Mouse (Mus musculus): ENCODE results near the gene Gramd1c. TPM values are rescaled to one million over a fixed set of nuclear protein-coding genes. Genes with fewer than 3 reads are reported as not detected.

The Gramd1c gene
- 2.9 and 3.9 TPM in 2 replicates for polyA plus RNA-seq (2015; fragmentation: Nextera tagmentation; extraction: Ambion mirVana)

DNA sequence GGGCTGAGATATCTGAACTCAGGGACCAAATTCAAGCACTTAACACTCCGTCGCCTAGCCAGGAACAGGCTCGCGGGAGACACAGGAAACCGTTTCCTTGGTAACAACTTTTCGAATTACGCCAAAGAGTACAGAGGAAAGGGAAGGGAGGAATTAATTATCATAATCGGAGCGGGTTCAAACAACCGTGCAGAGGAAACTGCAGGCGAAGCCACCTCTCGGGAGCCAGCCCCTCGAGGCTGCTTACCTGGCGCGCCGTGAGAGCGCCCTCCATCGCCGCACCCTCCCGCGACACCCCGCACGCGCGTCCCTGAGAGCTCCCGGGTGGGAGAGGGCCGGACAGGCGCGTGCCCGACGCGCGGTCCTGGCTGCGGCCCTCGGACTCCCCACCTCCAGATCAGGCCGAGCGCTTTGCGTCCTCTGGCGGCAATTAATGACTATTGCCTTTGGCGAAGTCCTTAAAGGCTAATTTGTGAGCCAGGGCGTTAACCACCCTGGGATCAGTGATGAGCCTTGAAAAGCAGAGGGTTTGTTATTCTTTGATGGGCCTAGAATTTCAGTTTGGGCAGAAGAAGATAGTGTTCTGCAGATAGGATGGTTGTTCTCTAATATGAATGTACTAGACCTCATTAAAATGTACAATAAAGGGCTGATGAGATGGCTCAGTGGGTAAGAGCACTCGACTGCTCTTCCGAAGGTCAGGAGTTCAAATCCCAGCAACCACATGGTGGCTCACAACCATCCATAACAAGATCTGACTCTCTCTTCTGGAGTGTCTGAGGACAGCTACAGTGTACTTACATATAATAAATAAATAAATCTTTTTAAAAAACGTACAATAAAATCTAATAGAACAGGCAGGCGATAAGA, at the start of gene Gramd1c:
TSS of gene Gramd1c (minus strand) at position 321 of the 870 bp plus-strand sequence.
- Histone ChIP-seq H3K9ac (peak within 1 kb of the TSS; percentile 73), H3K27ac (peak within 1 kb of the TSS; percentile 71), H3K9me3 (no peaks in the 10 kb centered on the region), H3K4me1 (replicated peaks) (peaks cover 3% of the 10 kb centered on the region; the same call in 1 of the 2 replicates), H3K4me2 (peak within 1 kb of the TSS; percentile 69), H3K4me3 (peak within 1 kb of the TSS; percentile 56), H3K36me3 (no peaks in the 10 kb centered on the region), H3K27me3 (0 out of 2 replicates have a peak, but pooled peaks cover 3% of the 10 kb centered on the region)
- ATAC-seq (ENCODE audit: low FRiP score) = peak; percentile 89
- 7% methylated on average over 45 of the region's 45 CpGs for WGBS

DNA sequence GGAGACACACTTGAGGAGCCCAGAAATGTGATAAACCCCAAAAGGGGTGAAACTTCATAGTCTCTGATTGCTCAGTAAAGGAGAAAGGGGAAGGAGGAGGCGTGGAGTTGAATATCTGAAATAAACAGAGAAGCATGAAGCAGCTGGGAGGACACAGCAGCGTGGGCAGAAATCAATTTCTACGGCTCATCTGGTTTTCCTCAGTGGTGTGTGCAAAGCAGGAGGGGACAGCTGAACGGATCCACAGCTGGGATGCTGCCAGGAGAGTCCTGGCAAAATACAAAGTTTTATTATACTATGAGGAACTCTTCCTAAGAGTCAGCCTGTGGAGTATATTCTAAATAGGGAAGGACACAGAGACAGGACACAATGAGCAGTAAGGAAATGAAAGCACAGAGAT, 45.9 kb upstream of the Gramd1c start:
- no peaks in the 10 kb centered on the region for H3K4me1 ChIP-seq (replicated peaks)
- H3K9me3 ChIP-seq = no peaks in the 10 kb centered on the region
- no peak overlapping the region for H3K4me2 ChIP-seq
- no peak overlapping the region for H3K4me3 ChIP-seq
- 78% methylated on average over 4 of the region's 4 CpGs for WGBS
- no peaks in the 10 kb centered on the region for H3K27me3 ChIP-seq
- peaks cover 68% of the 10 kb centered on the region for H3K36me3 ChIP-seq
- no peak overlapping the region for H3K9ac ChIP-seq
- ATAC-seq (ENCODE audit: low FRiP score) = no peak
- H3K27ac ChIP-seq = no peak overlapping the region

DNA sequence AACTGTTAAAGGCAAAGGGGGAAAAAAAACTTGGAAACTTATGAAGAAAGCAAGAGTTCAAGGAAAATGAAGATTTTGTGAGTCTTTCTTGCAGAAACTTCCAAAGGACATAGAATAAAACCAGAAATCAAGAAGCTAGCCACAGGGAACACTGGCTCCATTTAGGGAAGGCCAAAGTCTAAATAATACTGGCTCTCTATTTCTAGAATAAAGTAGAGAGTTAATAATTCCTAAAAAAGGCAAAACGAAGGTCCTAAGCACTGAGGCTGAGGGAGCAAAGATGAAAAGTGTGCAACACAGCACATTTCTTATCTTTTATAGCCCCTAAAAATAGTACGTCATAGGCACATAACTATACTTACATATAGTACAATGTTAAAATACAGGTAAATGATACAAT, 42.1 kb upstream of the Gramd1c start:
- no peaks in the 10 kb centered on the region for H3K4me1 ChIP-seq (replicated peaks)
- peaks cover 83% of the 10 kb centered on the region for H3K36me3 ChIP-seq
- 92% methylated on average over 2 of the region's 2 CpGs for WGBS
- no peak overlapping the region for H3K27ac ChIP-seq
- H3K9me3 ChIP-seq = no peaks in the 10 kb centered on the region
- no peak overlapping the region for H3K4me3 ChIP-seq
- ATAC-seq (ENCODE audit: low FRiP score) = no peak
- no peak overlapping the region for H3K9ac ChIP-seq
- H3K27me3 ChIP-seq = no peaks in the 10 kb centered on the region
- H3K4me2 ChIP-seq = no peak overlapping the region

- 92% methylated on average over 18 of the region's 18 CpGs for WGBS
- H3K9ac ChIP-seq = no peak overlapping the region
- no peaks in the 10 kb centered on the region for H3K27me3 ChIP-seq
- no peak for ATAC-seq (ENCODE audit: low FRiP score)
- H3K4me1 ChIP-seq (replicated peaks) = no peaks in the 10 kb centered on the region
- H3K36me3 ChIP-seq = peaks cover 82% of the 10 kb centered on the region
- no peak overlapping the region for H3K4me2 ChIP-seq
- H3K4me3 ChIP-seq = no peak overlapping the region
- H3K9me3 ChIP-seq = no peaks in the 10 kb centered on the region
- no peak overlapping the region for H3K27ac ChIP-seq
These were observed 40.9 kb upstream of the Gramd1c start for GRCm38 (mm10) chr16:44103806-44104766.

GRCm38 (mm10) chr16:44102925-44103324, 39.8 kb upstream of the Gramd1c start:
- no peak overlapping the region for H3K27ac ChIP-seq
- no peaks in the 10 kb centered on the region for H3K9me3 ChIP-seq
- no peak overlapping the region for H3K4me3 ChIP-seq
- H3K4me2 ChIP-seq = no peak overlapping the region
- H3K27me3 ChIP-seq = no peaks in the 10 kb centered on the region
- peaks cover 82% of the 10 kb centered on the region for H3K36me3 ChIP-seq
- H3K9ac ChIP-seq = no peak overlapping the region
- ATAC-seq (ENCODE audit: low FRiP score) = no peak
- WGBS = 93% methylated on average over 2 of the region's 2 CpGs
- no peaks in the 10 kb centered on the region for H3K4me1 ChIP-seq (replicated peaks)

- Histone ChIP-seq H3K9ac (no peak overlapping the region), H3K4me3 (no peak overlapping the region), H3K27me3 (no peaks in the 10 kb centered on the region), H3K27ac (no peak overlapping the region), H3K9me3 (no peaks in the 10 kb centered on the region), H3K4me2 (no peak overlapping the region), H3K36me3 (peaks cover 80% of the 10 kb centered on the region), H3K4me1 (replicated peaks) (no peaks in the 10 kb centered on the region)
- no peak for ATAC-seq (ENCODE audit: low FRiP score)
- WGBS = 93% methylated on average over 12 of the region's 12 CpGs
These were observed 38.1 kb upstream of the Gramd1c start for GRCm38 (mm10) chr16:44101181-44101710.

DNA sequence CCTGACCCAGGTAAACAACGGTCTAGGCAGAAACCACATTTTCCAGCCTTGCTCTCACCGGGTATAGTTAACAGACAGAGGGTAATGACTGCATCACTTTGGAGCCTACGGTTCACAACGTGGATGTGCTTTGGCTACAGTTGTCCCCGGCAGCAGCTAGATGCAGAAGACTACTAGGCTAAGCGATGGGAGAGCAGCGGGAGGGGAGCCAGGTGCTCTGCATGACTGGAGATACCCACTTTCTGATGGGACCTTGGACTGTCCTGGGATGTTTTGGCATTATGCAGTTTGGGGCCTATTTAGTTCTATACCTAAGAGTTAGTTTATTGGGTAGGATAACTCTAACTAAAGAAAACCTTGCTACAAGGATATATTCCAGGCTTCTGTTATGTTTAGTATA, 36.2 kb upstream of the Gramd1c start:
- 95% methylated on average over 7 of the region's 7 CpGs for WGBS
- no peak overlapping the region for H3K4me2 ChIP-seq
- H3K36me3 ChIP-seq = peaks cover 87% of the 10 kb centered on the region
- H3K27me3 ChIP-seq = no peaks in the 10 kb centered on the region
- no peaks in the 10 kb centered on the region for H3K9me3 ChIP-seq
- no peak overlapping the region for H3K9ac ChIP-seq
- ATAC-seq (ENCODE audit: low FRiP score) = no peak
- no peak overlapping the region for H3K27ac ChIP-seq
- H3K4me3 ChIP-seq = no peak overlapping the region
- no peaks in the 10 kb centered on the region for H3K4me1 ChIP-seq (replicated peaks)

- H3K9me3 ChIP-seq = no peaks in the 10 kb centered on the region
- H3K4me3 ChIP-seq = no peak overlapping the region
- WGBS = 86% methylated on average over 2 of the region's 2 CpGs
- H3K4me2 ChIP-seq = no peak overlapping the region
- H3K27me3 ChIP-seq = no peaks in the 10 kb centered on the region
- no peaks in the 10 kb centered on the region for H3K4me1 ChIP-seq (replicated peaks)
- no peak overlapping the region for H3K9ac ChIP-seq
- no peak for ATAC-seq (ENCODE audit: low FRiP score)
- H3K27ac ChIP-seq = no peak overlapping the region
- H3K36me3 ChIP-seq = peaks cover 91% of the 10 kb centered on the region
These were observed 24.5 kb upstream of the Gramd1c start for GRCm38 (mm10) chr16:44087650-44088049.

DNA sequence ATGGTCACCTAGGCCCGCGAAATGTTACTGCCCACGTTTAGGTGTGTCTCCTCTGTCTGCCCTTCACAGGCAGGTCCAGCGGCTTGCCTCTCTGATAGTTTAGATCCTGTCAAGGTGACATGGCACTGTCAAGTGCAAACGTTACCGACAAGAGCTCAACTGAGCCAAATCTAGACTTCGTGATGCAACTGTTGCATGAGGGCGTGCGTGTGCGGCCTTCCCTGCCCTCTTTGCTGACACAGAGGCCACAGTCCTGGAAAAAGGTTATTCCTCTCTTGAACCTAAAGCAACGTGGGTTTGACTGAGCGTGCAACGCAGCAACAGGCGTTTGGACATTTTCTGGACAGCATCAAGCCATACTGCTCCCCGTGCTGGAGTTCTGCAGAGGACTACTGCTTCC, 1.8 kb downstream of the Gramd1c start:
- Histone ChIP-seq H3K9ac (no peak overlapping the region), H3K27ac (no peak overlapping the region), H3K4me3 (no peak overlapping the region), H3K27me3 (0 out of 2 replicates have a peak, but pooled peaks cover 3% of the 10 kb centered on the region), H3K36me3 (no peaks in the 10 kb centered on the region), H3K4me1 (replicated peaks) (peaks cover 3% of the 10 kb centered on the region; the same call in 1 of the 2 replicates), H3K9me3 (no peaks in the 10 kb centered on the region), H3K4me2 (no peak overlapping the region)
- ATAC-seq (ENCODE audit: low FRiP score) = no peak
- 94% methylated on average over 15 of the region's 15 CpGs for WGBS

GRCm38 (mm10) chr16:44060604-44061286, 2.4 kb downstream of the Gramd1c start:
- Histone ChIP-seq H3K27ac (no peak overlapping the region), H3K36me3 (no peaks in the 10 kb centered on the region)
- 93% methylated on average over 18 of the region's 18 CpGs for WGBS

GRCm38 (mm10) chr16:44058745-44059144, 4.4 kb downstream of the Gramd1c start:
- WGBS = 29% methylated on average over 10 of the region's 10 CpGs
- Histone ChIP-seq H3K27me3 (no peaks in the 10 kb centered on the region), H3K27ac (no peak overlapping the region), H3K36me3 (no peaks in the 10 kb centered on the region), H3K4me3 (no peak overlapping the region), H3K9me3 (no peaks in the 10 kb centered on the region), H3K4me1 (replicated peaks) (peaks cover 3% of the 10 kb centered on the region; the same call in 1 of the 2 replicates), H3K9ac (no peak overlapping the region), H3K4me2 (no peak overlapping the region)
- no peak for ATAC-seq (ENCODE audit: low FRiP score)

More at GRCm38 (mm10) chr16:44060604-44061286, 2.4 kb downstream of the Gramd1c start:
- no peak overlapping the region for H3K4me3 ChIP-seq
- no peak overlapping the region for H3K9ac ChIP-seq
- no peak overlapping the region for H3K4me2 ChIP-seq
- H3K27me3 ChIP-seq = 0 out of 2 replicates have a peak, but pooled peaks cover 3% of the 10 kb centered on the region
- peaks cover 3% of the 10 kb centered on the region; the same call in 1 of the 2 replicates for H3K4me1 ChIP-seq (replicated peaks)
- no peak for ATAC-seq (ENCODE audit: low FRiP score)
- no peaks in the 10 kb centered on the region for H3K9me3 ChIP-seq
